Mouse (Mus musculus): ENCODE measurements around the gene Hes3. TPM values are rescaled to one million over a fixed set of nuclear protein-coding genes. Genes with fewer than 3 reads are reported as not detected.

Gene Hes3
- total RNA-seq, 1 experiment from 2014 or later = not detected

DNA sequence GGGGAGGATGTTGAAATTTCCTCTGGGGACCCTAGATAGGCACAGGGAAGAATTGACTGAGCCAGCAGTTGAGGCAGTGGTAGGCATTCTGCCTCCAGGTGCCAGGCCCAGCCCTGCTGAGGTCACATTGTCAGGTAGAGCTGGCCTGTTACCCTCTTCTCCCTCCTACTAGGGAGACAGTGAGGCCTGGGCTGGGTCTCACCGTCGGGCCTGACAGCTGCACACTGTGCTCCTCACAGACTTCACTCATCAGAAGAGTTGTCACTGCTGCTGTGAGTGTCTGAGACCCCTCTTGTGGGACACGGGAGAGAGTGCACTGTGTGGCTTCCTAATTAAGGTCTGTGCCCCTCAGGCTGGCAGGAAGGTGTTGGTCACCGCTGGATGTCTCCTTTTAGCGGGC lies 25.7 kb downstream of the Hes3 start:
- no peak for ATAC-seq (ENCODE audit: extremely low read depth, insufficient number of reproducible peaks, low FRiP score, poor library complexity, severe bottlenecking)

DNA sequence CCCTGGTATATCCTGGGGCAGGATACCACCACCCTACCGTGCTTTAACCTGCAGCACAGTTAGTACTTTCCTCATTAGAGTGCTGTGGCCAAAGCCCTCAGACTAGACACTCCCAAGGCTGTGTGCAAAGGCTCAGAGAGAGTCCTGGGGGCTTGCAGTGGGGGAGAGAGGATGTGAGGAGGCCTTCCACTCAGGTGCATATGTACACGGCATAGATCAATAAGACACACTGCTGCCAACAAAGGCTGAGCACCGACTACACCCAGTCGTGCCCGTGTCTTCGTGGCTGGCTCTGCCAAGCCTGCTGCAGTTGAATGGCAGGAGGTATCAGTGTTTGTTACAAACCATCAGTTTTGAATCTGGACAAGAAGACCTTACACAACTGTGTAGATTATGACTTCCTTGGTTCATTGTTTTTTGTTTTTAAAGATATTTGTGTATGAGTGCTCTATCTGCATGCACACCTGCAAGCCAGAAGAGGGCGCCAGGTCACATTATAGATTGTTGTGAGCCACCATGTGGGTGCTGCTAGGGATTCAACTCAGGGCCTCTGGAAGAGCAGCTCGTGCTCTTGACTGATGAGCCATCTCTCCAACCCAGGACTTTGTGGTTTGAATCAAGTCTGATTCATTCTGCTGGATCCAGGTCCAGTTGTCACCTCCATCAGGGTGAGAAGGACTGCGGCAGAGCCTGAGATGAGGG lies 26.4 kb downstream of the Hes3 start:
- no peak for ATAC-seq (ENCODE audit: extremely low read depth, insufficient number of reproducible peaks, low FRiP score, poor library complexity, severe bottlenecking)

DNA sequence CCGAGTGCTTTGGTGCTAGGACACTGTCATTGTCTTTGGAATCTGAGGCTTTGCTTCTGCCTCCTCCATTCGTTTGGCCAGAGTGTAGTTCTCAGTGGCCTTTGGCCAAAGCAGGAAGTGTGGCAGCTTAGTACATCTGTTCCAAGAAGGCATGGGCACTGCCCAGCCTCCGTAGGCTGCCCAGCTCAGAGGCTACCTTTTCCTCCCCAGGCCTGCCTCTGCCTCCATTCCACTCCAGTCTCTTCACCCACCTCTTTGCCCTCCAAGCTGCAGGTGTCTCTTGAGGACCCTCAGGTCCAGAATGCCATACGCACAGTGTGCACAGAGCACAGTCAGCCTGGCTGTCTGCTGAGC lies 27.3 kb downstream of the Hes3 start:
- no peak for ATAC-seq (ENCODE audit: extremely low read depth, insufficient number of reproducible peaks, low FRiP score, poor library complexity, severe bottlenecking)

DNA sequence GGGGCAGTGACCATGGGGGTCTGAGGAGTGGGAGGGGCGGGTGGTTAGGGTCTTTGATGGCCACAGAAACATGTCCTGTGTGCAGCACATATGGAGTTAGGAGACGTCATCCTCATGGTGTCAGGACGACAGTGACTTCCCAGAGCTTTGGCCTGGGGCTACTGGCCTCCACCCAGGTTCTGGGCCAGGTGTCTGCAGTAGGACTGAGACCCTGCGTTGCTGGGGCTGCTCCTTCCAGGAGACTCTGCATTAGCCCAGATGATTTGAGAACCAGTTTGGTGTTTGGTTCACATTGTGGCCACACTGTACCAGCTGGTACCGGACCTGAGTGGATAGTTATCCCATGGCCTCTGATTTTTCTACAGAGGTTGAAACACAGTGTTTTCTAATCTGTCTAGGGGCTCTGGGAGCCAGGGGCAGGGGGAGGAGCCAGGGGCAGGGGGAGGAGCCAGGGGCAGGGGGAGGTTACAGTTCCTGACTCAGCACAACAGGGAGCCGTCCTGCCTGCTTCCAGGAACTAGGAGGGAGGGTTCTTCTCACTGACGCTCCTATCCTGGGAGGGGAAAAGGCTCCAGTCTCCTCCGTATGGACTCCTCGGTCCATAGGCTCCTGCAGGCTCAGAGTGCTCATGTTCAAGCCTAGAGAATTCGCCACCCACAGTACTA lies 27.8 kb downstream of the Hes3 start:
- no peak for ATAC-seq (ENCODE audit: extremely low read depth, insufficient number of reproducible peaks, low FRiP score, poor library complexity, severe bottlenecking)

DNA sequence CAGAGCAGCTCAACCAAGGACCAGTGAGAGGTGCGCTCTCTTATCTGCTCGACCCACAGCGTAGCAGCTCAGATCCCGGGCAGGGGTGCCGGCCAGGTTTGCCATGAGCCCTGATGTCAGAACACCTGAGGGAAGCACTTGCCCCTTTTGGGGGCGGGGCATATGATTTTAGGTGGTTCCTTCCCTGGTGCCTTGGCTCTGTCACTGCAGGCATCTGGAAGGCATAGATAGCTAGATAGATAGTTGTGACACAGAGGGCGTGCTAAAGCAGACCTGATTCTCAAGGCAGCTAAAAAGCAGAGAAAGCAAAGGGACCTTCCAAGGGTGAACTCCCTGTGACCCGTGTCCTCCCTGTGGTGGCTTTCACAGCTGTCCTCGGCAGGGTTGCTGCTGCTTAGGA lies 28.4 kb downstream of the Hes3 start:
- ATAC-seq (ENCODE audit: extremely low read depth, insufficient number of reproducible peaks, low FRiP score, poor library complexity, severe bottlenecking) = no peak

DNA sequence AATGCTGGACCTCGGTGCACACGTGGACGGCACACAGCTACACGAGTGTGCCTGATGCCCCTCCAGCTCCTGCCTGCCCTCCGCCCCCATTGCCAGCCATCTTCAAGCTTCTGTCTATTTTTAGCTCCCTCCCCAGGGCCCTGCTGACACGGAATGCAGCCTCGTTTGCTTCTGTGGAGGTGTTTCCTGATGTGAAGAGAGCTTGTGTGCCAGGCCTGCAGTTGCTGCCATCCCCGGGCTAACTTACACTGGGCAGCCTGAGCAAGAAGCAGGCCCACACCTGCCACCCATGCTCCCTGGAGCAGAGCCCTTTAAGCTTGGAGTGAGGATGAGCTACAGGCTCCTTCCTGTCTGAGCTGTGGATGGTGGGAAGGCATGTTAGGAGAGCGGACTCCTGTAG lies 29.3 kb downstream of the Hes3 start:
- ATAC-seq (ENCODE audit: extremely low read depth, insufficient number of reproducible peaks, low FRiP score, poor library complexity, severe bottlenecking) = no peak

DNA sequence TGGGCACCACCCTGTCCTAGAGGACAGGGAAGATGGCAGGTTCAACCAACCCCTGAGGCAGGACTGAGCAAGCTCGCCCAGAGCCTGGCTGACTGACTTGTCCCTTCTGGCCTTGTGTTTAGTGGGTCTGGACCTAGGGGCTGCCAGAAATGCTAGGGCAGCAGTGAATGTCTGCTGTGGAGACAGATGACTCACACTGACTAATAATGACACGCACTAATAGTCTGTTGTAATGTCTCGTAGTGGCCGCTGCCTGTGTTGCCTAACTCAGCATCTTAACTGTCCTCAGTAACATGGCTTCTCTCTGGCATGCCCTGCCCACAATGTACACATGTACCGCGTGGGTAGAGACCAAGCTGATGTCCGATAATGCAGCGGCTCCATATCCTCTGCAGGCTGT lies 31.0 kb downstream of the Hes3 start:
- ATAC-seq (ENCODE audit: extremely low read depth, insufficient number of reproducible peaks, low FRiP score, poor library complexity, severe bottlenecking) = no peak

DNA sequence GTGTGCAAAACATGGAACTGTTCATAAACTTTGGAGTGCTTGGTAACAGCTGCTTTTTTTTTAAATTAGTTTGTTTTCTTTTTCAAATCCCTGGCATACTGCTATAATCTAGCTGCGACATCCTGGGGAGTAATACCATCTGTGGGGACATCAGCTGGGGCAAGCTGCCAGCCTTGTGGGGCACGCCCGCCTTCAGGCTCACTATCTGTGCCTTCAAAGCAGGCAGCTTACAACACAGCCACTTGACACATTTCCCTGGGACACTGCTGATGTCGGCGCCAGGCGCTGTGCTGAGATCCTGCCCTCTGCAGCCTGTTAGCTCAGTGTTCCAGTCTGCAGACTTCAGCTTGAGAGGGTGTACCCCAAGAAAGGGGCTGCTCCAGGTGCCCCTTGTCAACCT lies 34.4 kb downstream of the Hes3 start:
- no peak for ATAC-seq (ENCODE audit: extremely low read depth, insufficient number of reproducible peaks, low FRiP score, poor library complexity, severe bottlenecking)

DNA sequence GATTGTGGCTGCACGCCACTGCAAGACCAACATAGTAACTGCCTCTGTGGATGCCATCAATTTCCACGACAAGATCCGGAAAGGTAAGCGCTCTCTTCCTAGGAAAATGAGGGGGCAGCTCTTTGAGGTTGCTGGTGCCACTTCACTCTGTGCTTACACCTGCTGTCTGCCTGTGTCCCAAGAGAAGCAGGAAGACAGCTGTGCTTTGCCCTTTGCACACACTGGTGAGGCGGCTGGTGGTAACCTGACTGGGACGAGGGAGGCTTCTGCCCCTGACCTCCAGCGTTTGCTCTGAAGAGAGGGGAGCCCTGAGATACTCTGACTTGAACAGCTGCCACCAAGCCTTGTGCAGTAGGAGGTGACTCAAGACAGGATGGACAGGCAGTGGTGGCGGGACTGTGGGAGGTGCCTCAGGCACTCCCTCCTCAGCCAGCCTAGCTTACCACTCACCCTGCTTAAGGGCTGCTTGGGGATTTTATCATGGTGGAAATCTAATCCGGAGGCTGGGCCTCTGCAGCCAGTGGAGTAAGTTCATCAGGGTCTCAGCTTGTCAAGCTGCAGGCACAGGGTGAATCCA lies 38.2 kb downstream of the Hes3 start:
- no peak for ATAC-seq (ENCODE audit: extremely low read depth, insufficient number of reproducible peaks, low FRiP score, poor library complexity, severe bottlenecking)

DNA sequence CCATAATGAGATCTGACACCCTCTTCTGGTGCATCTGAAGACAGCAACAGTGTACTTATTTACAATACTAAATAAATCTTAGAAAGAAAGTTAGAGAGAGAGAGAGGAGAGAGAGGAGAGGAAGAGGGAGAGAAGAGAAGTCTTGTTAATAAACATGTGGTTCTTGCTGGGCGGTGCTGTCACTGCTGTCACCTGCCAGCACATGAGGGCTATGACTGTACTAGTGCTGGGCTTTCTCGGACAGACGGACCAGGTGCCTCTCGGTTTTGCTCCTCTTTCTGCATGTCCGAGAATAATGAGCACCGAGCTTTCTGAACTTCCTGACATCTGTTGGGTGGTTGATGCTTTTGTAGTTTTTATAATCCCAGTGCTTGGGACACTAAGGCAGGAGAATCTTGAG lies 40.8 kb downstream of the Hes3 start:
- no peak for ATAC-seq (ENCODE audit: extremely low read depth, insufficient number of reproducible peaks, low FRiP score, poor library complexity, severe bottlenecking)

DNA sequence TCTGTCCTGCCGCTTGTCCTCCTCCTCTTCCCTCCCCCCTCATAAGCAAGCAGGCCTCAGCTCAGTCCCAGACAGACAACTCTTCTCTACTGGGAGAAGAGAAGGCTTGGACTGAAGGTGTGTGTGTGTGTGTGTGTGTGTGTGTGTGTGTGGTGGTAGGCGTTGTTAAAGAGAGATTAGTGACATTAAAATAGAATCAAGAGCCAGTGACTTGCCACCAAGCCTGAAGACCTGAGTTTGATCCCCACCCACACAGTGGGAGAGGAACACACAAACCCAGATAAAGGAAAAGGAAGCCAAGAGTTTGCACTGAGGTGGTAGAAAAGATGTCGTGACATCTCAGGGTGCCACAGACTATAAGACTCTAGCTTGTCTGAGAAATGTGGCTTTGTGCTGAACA lies 44.3 kb downstream of the Hes3 start:
- no peak for ATAC-seq (ENCODE audit: extremely low read depth, insufficient number of reproducible peaks, low FRiP score, poor library complexity, severe bottlenecking)

DNA sequence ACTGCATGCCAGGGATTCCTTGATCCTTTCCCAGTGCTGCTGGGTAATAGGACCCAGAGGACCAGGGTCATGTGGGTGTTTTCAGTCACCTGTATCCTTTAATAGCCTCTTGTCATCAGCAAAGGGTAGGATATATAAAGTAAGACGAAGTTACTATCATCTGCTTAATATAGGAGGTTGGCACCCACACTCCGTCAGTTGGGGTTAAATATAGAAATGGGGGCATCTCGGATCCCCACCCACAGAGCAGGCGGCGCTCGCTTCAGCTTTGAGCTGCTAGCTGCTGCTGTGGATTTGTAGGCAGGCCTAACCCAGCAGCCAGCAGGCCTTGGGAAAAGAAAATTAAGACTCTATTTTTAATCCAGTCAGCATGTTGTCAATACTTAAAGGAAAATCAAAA lies 45.5 kb downstream of the Hes3 start:
- no peak for ATAC-seq (ENCODE audit: extremely low read depth, insufficient number of reproducible peaks, low FRiP score, poor library complexity, severe bottlenecking)

DNA sequence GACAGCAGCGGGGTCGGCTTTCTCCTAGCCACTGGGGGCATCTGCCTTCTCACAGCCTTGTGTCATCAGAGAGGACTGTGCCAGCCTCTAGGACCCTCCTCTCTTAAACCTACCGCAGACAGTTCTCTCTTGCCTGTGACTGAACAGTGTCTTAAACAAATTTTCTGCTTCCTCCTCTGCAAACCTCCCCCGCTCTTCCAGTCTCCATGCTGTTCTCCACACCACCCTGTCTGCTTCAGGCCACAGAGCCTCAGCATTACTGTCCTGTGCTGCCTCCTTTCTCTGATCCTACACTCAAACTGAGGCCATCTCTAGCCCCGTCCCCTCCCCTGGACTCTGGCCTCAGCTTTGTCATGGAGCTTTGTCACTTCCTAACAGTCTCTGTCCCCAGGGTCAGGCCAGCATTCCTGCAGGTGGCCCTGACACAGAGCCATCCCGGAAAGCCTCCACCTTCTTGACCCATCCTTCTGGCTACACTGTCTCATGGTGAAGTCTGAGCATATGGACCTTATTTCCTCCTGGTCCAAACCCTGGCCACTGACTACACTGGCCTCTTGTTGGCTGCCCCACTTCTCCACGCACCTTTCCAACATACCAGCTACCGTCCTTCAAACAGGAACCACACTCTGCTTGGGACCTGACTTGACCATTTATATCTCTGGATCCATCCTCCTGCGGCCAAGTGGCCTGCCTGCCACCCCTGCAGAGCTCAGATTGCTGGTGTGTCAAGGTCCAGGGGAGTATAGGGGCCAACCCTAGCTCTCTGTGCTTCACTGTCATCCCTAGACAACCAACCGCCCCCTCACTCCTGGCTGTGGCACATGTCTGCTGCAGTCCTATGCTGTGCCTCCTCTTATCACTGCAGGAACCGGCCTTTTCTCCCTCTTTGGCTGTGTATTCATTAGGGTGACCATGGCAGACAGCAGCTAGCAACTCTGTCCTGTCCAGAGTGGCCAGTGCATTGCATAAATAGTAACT lies 46.6 kb downstream of the Hes3 start:
- ATAC-seq (ENCODE audit: extremely low read depth, insufficient number of reproducible peaks, low FRiP score, poor library complexity, severe bottlenecking) = no peak

DNA sequence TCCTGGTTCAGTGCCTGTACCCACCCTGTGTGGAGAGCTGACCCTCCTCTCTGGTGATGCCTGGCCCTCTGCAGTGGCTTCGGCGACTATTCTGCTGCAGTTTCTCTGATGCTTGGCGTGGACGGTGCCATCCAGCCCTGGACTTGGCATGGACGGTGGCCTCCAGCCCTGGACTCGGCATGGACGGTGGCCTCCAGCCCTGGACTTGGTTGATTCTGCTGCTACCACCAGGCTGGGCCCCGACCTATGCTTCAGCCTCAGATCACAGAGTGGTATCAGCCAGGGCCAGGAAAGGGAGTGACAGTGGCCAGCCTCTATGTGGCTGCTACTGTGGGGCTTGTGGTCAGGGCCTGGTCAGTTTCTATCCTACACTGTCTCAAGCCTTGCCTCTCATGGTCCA lies 47.5 kb downstream of the Hes3 start:
- no peak for ATAC-seq (ENCODE audit: extremely low read depth, insufficient number of reproducible peaks, low FRiP score, poor library complexity, severe bottlenecking)

DNA sequence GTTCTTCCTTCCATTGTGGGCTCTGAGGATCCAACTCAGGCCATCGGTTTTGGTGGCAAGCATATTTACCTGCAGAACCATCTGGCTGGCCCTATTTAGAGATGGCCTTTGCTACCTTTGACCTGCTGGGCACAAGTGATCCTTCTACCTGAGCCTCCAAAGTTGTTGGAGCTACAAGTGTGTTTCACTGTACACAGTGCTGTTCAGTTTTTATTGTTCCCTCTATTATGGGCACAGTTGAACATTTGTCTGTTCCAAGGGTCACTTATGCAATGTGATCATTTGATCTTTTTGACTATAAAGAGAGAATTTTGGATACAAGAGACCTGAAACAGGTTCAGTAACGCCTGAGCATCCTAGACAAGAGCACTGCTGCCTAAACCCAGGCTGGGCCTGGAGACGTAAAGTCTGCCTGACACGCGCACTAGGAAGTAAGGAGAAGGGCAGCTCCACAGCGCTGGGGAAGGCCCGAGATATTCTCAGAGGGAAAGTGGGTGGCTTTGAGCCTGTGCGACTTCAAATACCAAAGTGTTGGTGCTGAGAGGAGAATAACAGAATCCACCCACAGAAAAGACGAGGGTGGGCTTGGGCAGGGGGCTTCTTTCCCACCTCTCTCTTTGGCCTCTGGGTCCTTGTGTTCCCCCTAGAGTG lies 48.1 kb downstream of the Hes3 start:
- no peak for ATAC-seq (ENCODE audit: extremely low read depth, insufficient number of reproducible peaks, low FRiP score, poor library complexity, severe bottlenecking)

DNA sequence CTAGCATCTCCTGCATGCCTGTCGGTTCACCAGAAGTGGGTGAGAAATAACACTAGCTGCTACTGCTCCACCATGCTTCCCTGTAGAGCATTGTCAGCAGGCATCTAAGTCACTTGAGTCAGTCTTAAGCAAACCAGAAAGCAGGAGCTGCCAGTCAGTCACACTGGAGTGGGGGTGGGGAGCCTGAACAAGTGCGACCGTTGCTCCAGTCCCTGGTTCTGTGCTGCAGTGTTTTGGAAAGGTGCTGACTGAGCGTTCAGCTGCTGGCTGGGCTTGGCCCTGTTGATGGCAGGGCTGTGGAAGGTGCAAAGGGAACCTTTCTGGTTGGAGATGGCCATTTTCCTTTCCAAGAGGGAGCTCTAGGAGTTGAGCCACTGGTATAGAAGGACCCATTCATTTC lies 51.5 kb downstream of the Hes3 start:
- ATAC-seq (ENCODE audit: extremely low read depth, insufficient number of reproducible peaks, low FRiP score, poor library complexity, severe bottlenecking) = no peak
